Mouse (Mus musculus) urinary bladder, postnatal 4 days (tissue): ENCODE results near the gene Clec4a4.
"Not testable (repeated sequence)": the region's sequence is repeated elsewhere in the genome, so short reads cannot be mapped to it uniquely, and the experiment has no call there.

Experiments
- DNase-seq, 2 experiments: peaks; one replicate each; pipeline ENCODE4 v3.0.0; 2021 to 2022; ENCODE audit warnings: low spot score in 2 of 2

Clec4a4 gene

DNA sequence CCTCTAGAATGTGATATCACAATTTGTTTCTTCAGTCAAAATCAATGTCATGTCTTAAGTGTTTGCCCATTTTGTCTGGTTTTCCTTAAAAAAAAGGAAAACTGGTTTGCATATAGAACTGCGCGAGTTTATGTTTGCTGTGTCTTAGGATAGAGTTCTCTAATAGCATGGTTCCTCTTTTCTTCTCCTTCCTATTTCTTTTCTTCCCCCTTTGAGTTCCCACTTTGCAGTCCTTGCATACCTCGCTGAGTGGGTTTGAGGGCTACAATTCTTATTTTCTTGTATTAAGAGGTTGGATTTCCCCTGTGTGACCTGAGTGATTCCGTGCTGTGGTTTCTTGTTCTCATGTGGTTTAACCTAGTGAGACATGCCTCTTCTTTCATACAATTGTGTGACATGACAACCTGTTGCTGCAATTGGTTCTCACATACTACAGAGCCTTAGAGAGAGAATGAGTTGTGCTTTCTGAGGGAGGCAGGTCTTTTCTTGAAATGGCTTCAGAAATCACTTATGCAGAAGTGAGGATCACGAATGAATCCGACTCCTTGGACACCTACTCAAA lies at the start of gene Clec4a4:
Gene Clec4a4 (plus strand): TSS at position 492 of the 562 bp plus-strand sequence.
- no peak for DNase-seq

DNA sequence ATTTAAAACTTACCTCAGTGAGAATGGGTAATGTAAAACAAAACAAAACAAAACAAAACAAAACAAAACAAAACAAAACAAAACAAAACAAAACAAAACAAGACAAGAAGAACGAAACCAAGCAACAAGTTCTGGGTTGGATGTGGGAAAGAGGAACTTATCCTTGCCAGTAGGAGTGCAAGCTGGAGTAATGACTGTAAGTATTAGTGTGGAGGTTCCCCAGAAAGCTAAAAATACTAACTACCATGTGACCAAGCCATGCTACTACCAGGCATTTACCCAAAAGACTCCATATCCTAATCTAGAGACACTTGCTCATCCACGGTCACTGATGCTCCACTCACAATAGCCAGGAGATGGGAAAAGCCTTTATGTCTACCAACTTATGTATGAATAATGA lies 43.4 kb upstream of the Clec4a4 start:
- DNase-seq: no peak

DNA sequence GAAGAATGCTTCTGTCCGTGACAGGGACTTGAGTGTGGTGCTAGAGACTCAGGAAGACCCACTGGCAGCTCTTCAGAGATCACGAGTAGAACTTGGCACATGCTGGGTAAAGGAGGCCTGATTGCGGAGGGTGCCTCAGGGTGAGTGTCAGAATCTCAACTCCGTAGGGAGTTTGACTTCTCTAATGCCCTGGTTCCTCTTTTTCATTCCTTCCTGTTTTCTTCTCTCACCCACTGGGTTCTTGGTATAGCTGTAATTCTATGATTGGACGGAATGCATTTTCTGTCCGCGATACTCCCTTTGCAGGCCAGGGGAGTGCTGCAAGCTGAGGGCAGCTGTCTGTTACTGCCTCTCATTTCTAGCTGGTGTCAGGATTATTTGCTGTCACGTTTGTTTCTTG lies 37.8 kb upstream of the Clec4a4 start, which contains the start of gene Clec4a3:
Gene Clec4a3 (plus strand): TSS at position 115 of the 400 bp plus-strand sequence.
- DNase-seq: no peak

DNA sequence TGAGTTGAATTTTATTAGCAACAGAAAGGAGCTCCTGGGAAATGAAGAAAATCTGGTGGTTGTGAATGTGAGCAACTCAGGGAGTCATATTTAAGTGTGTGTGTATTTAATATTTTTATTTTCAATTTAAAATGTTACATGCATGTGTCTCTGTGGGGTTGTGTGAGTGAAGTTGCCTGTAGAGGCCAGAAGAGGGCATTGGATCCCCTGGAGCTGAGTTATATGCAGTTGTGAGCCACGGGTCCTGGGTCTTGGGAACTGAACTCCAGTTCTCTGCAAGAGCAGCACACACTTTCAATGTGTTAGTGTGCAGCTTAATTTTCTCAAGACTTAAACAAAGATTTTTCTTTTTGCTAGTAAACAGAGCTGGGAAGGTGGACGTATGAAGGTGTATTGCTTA lies 25.6 kb upstream of the Clec4a4 start:
- no peak for DNase-seq

DNA sequence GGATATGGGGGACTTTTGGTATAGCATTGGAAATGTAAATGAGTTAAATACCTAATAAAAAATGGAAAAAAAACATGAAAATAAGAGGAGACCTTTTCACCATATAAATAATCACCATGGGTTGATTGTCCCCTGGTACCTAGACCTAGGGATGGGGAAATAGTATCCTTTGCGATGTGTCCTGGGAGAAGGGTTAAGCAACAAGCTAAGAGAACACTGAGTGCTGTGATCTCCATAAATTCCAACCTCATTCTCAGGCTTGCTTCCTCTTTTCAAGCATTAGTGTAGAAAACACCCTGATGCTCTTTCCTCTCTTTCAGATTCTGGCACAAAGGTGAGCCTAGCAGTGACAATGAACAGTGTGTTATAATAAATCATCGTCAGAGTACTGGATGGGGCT lies 21.1 kb upstream of the Clec4a4 start:
- no peak for DNase-seq

DNA sequence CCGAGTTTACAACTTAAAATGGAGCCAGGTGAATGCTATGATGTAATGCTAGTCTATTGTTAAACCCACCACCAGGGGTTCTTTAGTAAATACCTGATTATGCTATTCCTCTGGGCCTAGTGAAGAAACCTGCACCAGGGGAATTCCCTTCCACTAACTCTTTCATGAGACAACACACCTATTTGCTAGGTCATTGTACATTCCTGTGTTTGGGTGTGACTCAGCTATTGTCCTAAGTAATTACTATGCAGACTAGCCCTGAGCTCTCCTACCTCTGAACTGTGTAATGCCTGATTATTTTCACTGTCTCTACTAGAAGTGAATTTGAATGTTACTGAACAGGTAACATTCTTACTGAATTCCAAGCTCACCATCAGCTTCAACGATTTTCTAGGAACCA lies 14.5 kb downstream of the Clec4a4 start:
- DNase-seq: not testable (repeated sequence)

DNA sequence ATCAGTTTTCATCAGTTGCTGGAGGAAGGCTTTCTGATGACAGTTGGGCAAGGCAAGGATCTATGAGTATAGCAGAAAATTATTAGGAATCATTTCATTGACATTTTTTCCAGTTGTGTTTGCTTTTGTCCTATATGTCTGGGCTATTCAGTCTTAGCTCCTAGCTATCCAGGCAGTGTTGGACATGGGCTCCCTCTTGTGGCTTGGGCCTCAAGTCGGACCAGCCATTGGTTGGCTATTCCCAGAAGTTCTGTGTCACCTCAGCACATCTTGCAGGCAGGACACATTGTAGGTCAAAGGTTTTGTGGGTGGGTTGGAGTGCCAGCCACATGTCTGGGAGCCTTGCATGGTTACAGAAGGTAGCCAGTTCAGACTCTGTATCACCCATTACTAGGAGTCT lies 15.4 kb downstream of the Clec4a4 start:
- no peak for DNase-seq

DNA sequence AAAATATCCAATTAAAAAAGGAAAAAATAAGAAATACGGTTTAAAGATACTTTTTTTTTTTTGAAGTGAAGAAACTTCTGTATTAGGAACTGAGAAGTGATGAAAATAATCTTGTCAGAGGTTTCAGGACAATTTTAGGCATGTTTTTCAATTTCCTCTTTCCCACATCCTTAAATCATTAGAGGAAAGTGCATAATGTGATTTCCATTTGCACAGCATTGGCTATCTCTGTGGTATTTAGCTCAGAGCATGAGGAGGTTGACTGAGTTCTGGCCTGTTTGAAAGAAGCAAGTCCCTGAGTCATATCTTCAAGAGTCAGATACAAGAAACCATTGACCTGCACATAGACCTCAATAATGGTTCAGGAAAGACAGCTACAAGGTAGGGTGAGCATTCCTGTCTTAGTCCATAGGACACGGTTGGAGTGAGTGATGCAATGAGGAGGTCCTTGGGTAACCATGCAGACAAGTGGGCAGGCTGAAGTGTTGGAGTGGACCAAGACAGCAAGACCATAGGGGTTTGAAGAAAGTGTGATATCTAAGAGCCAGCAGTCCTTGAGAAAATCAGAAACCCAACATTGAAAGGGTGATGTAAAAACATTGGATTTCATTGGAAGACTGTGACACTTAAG lies 59.7 kb downstream of the Clec4a4 start, which contains the start of gene Clec4b1:
Gene Clec4b1 (plus strand): TSS at position 221 of the 631 bp plus-strand sequence.
- no peak for DNase-seq
